In genomic region chr1:164683788-164684187, GRCm38 (mm10) we compare ENCODE assay signal across 14 mouse cellular contexts.
DNase-seq lines count a peak whose midpoint lies in the region; ATAC-seq and TF ChIP-seq lines count a peak whose summit lies in the region.
"Had no signal": no experiment of that assay in that cellular context is flagged by ENCODE, and none has a peak within 500 bp of the region (broad histone marks: within the 10 kb centered on the region; RNA-seq: fewer than 3 reads in every experiment).

No protein-coding gene starts in this region.

- ATAC-seq in frontal cortex, adult (ENCODE audit: low TSS enrichment): peak; percentile 65
- ATAC-seq in midbrain, postnatal 0 days (ENCODE audit: low FRiP score): no peak
- ATAC-seq in midbrain, embryonic 15.5 days (replicated peaks): no peak

- peak overlapping the region; percentile 62 for H3K27ac ChIP-seq in midbrain, postnatal 0 days (ENCODE audit: low read depth, low read length)
- H3K27ac ChIP-seq in midbrain, embryonic 15.5 days: no peak overlapping the region
- H3K27ac ChIP-seq: hindbrain, embryonic 13.5 days; kidney, embryonic 15.5 days; liver, embryonic 13.5 days; neural tube, embryonic 13.5 days had no signal

- no peaks in the 10 kb centered on the region for H3K9me3 ChIP-seq in midbrain, postnatal 0 days (ENCODE audit: low read length)
- H3K9me3 ChIP-seq in midbrain, embryonic 15.5 days: no peaks in the 10 kb centered on the region
- H3K9me3 ChIP-seq: hindbrain, embryonic 13.5 days; kidney, embryonic 15.5 days; liver, embryonic 13.5 days; neural tube, embryonic 13.5 days had no signal

- TF ChIP-seq CTCF in midbrain, postnatal 0 days (IDR thresholded peaks at IDR 0.05): 0 out of 2 replicates have a peak, but pooled peaks have one; percentile 6

- H3K4me1 ChIP-seq in midbrain, postnatal 0 days (ENCODE audit: insufficient read depth, low read length): no peaks in the 10 kb centered on the region
- H3K4me1 ChIP-seq in midbrain, embryonic 15.5 days: no peaks in the 10 kb centered on the region
- H3K4me1 ChIP-seq: hindbrain, embryonic 13.5 days; kidney, embryonic 15.5 days; liver, embryonic 13.5 days; neural tube, embryonic 13.5 days had no signal

- 76% methylated on average over 3 of the region's 3 CpGs for WGBS in midbrain, postnatal 0 days
- 85% methylated on average over 3 of the region's 3 CpGs for WGBS in midbrain, embryonic 15.5 days

- H3K4me3 ChIP-seq in midbrain, postnatal 0 days (ENCODE audit: low read depth, low read length): no peak overlapping the region
- H3K4me3 ChIP-seq in midbrain, embryonic 15.5 days: no peak overlapping the region
- H3K4me3 ChIP-seq: hindbrain, embryonic 13.5 days; kidney, embryonic 15.5 days; liver, embryonic 13.5 days; neural tube, embryonic 13.5 days had no signal

- no peaks in the 10 kb centered on the region for H3K36me3 ChIP-seq in midbrain, postnatal 0 days (ENCODE audit: insufficient read depth, low read length)
- no peaks in the 10 kb centered on the region for H3K36me3 ChIP-seq in midbrain, embryonic 15.5 days (replicated peaks)
- H3K36me3 ChIP-seq: hindbrain, embryonic 13.5 days; kidney, embryonic 15.5 days; liver, embryonic 13.5 days; neural tube, embryonic 13.5 days had no signal

- no peak overlapping the region for H3K4me2 ChIP-seq in midbrain, postnatal 0 days (ENCODE audit: low read depth, low read length, poor library complexity, severe bottlenecking)
- no peak overlapping the region for H3K4me2 ChIP-seq in midbrain, embryonic 15.5 days
- H3K4me2 ChIP-seq: hindbrain, embryonic 13.5 days; kidney, embryonic 15.5 days; liver, embryonic 13.5 days; neural tube, embryonic 13.5 days had no signal

- H3K27me3 ChIP-seq in midbrain, postnatal 0 days (ENCODE audit: insufficient read depth, low read length): no peaks in the 10 kb centered on the region
- no peaks in the 10 kb centered on the region for H3K27me3 ChIP-seq in midbrain, embryonic 15.5 days (replicated peaks)
- H3K27me3 ChIP-seq: hindbrain, embryonic 13.5 days; kidney, embryonic 15.5 days; liver, embryonic 13.5 days; neural tube, embryonic 13.5 days had no signal

- H3K9ac ChIP-seq in midbrain, postnatal 0 days (replicated peaks; ENCODE audit: low read length, poor library complexity, severe bottlenecking): no peak overlapping the region
- H3K9ac ChIP-seq in midbrain, embryonic 15.5 days: no peak overlapping the region
- H3K9ac ChIP-seq: hindbrain, embryonic 13.5 days; kidney, embryonic 15.5 days; liver, embryonic 13.5 days; neural tube, embryonic 13.5 days had no signal

- DNase-seq in frontal cortex, postnatal 14 days (ENCODE audit: low spot score in 2 of 2): no peak
- peak; percentile 39 for DNase-seq in midbrain, postnatal 0 days (ENCODE audit: low spot score)
- peak; percentile 34 to 39 for DNase-seq in layer of hippocampus, postnatal 36 days
- peak; percentile 42 to 74 for DNase-seq in right cerebral cortex, postnatal 36 days (ENCODE audit: low spot score in 2 of 2)
- no peak for DNase-seq in cerebellum, postnatal 25 days
- DNase-seq in adrenal gland, adult 2 months: no peak
- DNase-seq: adrenal gland, adult 8-10 months; B cell, adult 2 months; liver, embryonic 13.5 days had no signal

Comparison
In these comparisons a context has a peak if more than half of its experiments do, and no peak if none do; other contexts are left out.
1. DNase-seq: peak in midbrain, postnatal 0 days (single experiment), layer of hippocampus, postnatal 36 days (2 of 2) and right cerebral cortex, postnatal 36 days (2 of 2); none in frontal cortex, postnatal 14 days (0 of 2), cerebellum, postnatal 25 days (0 of 2) and adrenal gland, adult 2 months (single experiment).